Mouse (Mus musculus) myocyte (in vitro differentiated cells): ENCODE results near the gene Dnase2a. TPM values are rescaled to one million over a fixed set of nuclear protein-coding genes. Genes with fewer than 3 reads are reported as not detected.

Source experiments
- H3K27me3 ChIP-seq: one replicate; pipeline ENCODE4 v1.6.1; 2011; ENCODE audit not compliant: control insufficient read depth, insufficient read depth, insufficient read length
- H3K36me3 ChIP-seq: one replicate; pipeline ENCODE4 v1.6.1; 2011; ENCODE audit not compliant: control insufficient read depth, insufficient read depth
- H3K4me2 ChIP-seq: one replicate; pipeline ENCODE4 v1.6.1; 2011; ENCODE audit warnings: low read depth, control low read depth
- H3K4me3 ChIP-seq: one replicate; pipeline ENCODE4 v1.5.1; 2011; ENCODE audit warnings: mild to moderate bottlenecking, control low read depth, moderate library complexity
- H3K79me2 ChIP-seq: one replicate; pipeline ENCODE4 v1.6.1; 2011; ENCODE audit not compliant: control insufficient read depth, insufficient read depth
- H3ac ChIP-seq: one replicate; pipeline ENCODE4 v1.6.1; 2011; ENCODE audit not compliant: control insufficient read depth, insufficient read length
- CEBPB ChIP-seq: IDR thresholded peaks from 2 replicates; pipeline ENCODE4 v1.6.1; 2011; ENCODE audit warnings: mild to moderate bottlenecking, moderate library complexity; ENCODE audit not compliant: poor library complexity, insufficient read depth, severe bottlenecking
- E2F4 ChIP-seq: IDR thresholded peaks from one replicate; pipeline ENCODE4 v1.6.1; 2011; ENCODE audit warnings: mild to moderate bottlenecking, control low read depth, moderate library complexity; ENCODE audit not compliant: insufficient read depth
- MAX ChIP-seq: IDR thresholded peaks from one replicate; pipeline ENCODE4 v1.6.1; 2011; ENCODE audit warnings: low read depth, mild to moderate bottlenecking, control low read depth
- MYOD1 ChIP-seq, 3 experiments: IDR thresholded peaks; one replicate each; pipeline ENCODE4 v1.6.1; 2011; ENCODE audit warnings: control low read depth in 2 of 3, low read depth in 2 of 3, mild to moderate bottlenecking in 2 of 3, moderate library complexity in 1 of 3; ENCODE audit not compliant: insufficient read length in 2 of 3, control insufficient read depth in 1 of 3
- MYOG ChIP-seq, 3 experiments: IDR thresholded peaks; one replicate each; pipeline ENCODE4 v1.6.1; 2011; ENCODE audit warnings: control low read depth in 2 of 3, low read depth in 2 of 3, mild to moderate bottlenecking in 2 of 3; ENCODE audit not compliant: insufficient read length in 2 of 3, control insufficient read depth in 1 of 3, insufficient read depth in 1 of 3
- POLR2A ChIP-seq: IDR thresholded peaks from one replicate; pipeline ENCODE4 v1.6.1; 2011; ENCODE audit warnings: low read depth, mild to moderate bottlenecking, control low read depth, moderate library complexity; ENCODE audit not compliant: insufficient read length
- POLR2AphosphoS2 ChIP-seq: IDR thresholded peaks from one replicate; pipeline ENCODE4 v1.6.1; 2011; ENCODE audit warnings: low read depth, control low read depth; ENCODE audit not compliant: insufficient read length
- REST ChIP-seq: IDR thresholded peaks from one replicate; pipeline ENCODE4 v1.6.1; 2011; ENCODE audit warnings: mild to moderate bottlenecking, control low read depth, moderate library complexity; ENCODE audit not compliant: insufficient read depth, insufficient read length
- SRF ChIP-seq: IDR thresholded peaks from one replicate; pipeline ENCODE4 v1.6.1; 2011; ENCODE audit warnings: low read depth; ENCODE audit not compliant: control insufficient read depth, insufficient read length
- TCF12 ChIP-seq: IDR thresholded peaks from one replicate; pipeline ENCODE4 v1.6.1; 2011; ENCODE audit warnings: mild to moderate bottlenecking, control low read depth; ENCODE audit not compliant: poor library complexity, insufficient read depth, severe bottlenecking
- TCF3 ChIP-seq: IDR thresholded peaks from one replicate; pipeline ENCODE4 v1.6.1; 2011; ENCODE audit warnings: low read depth, control low read depth; ENCODE audit not compliant: insufficient read length
- USF1 ChIP-seq: IDR thresholded peaks from one replicate; pipeline ENCODE4 v1.6.1; 2011; ENCODE audit warnings: low read depth, mild to moderate bottlenecking, control low read depth, moderate library complexity
- polyA plus RNA-seq: library from polyadenylated mRNA; unstranded; fragments of >200 nt; fragmentation: generic; extraction: Trizol; gene quantifications from one replicate; pipeline ENCODE4 v1.2.1, GENCODE M21; 2012; ENCODE audit warnings: missing spikeins

The Dnase2a gene
- polyA plus RNA-seq, 1 experiment = 9.2 TPM

GRCm38 (mm10) chr8:84928456-84929306, 20.3 kb downstream of the Dnase2a start:
- no peak for TF ChIP-seq REST
- TF ChIP-seq POLR2A = no peak
- TF ChIP-seq TCF12 = no peak
- no peak for TF ChIP-seq CEBPB
- TF ChIP-seq MAX = no peak
- TF ChIP-seq POLR2AphosphoS2 = no peak
- TF ChIP-seq USF1 = no peak
- TF ChIP-seq MYOD1 (IDR thresholded peaks at IDR 0.05; ENCODE audit: control insufficient read depth in 1 of 3, insufficient read length in 2 of 3, low read depth in 2 of 3) = no peak
- no peak for TF ChIP-seq SRF
- no peak for TF ChIP-seq TCF3
- TF ChIP-seq E2F4 = no peak
- TF ChIP-seq MYOG (IDR thresholded peaks at IDR 0.05; ENCODE audit: control insufficient read depth in 1 of 3, insufficient read depth in 1 of 3, insufficient read length in 2 of 3, low read depth in 2 of 3) = no peak
- Histone ChIP-seq H3K36me3 (no peaks in the 10 kb centered on the region), H3K4me2 (no peak overlapping the region), H3K79me2 (no peaks in the 10 kb centered on the region), H3K4me3 (no peak overlapping the region), H3K27me3 (peaks cover 20% of the 10 kb centered on the region), H3ac (no peak overlapping the region)

- Histone ChIP-seq H3K79me2 (no peaks in the 10 kb centered on the region), H3K4me3 (no peak overlapping the region), H3K4me2 (no peak overlapping the region), H3K27me3 (peaks cover 38% of the 10 kb centered on the region), H3ac (no peak overlapping the region), H3K36me3 (no peaks in the 10 kb centered on the region)
- TF ChIP-seq MYOD1 (IDR thresholded peaks at IDR 0.05; ENCODE audit: control insufficient read depth in 1 of 3, insufficient read length in 2 of 3, low read depth in 2 of 3) (no peak), SRF (no peak), TCF12 (no peak), CEBPB (no peak), POLR2A (no peak)
Measured at GRCm38 (mm10) chr8:84930582-84930981, 22.2 kb downstream of the Dnase2a start.

GRCm38 (mm10) chr8:84933767-84934559, 25.6 kb downstream of the Dnase2a start:
- H3K4me3 ChIP-seq = no peak overlapping the region
- H3K4me2 ChIP-seq = no peak overlapping the region
- no peak overlapping the region for H3ac ChIP-seq
- H3K27me3 ChIP-seq = peaks cover 63% of the 10 kb centered on the region
- TF ChIP-seq SRF = no peak
- no peak for TF ChIP-seq TCF3
- no peak for TF ChIP-seq MYOG (IDR thresholded peaks at IDR 0.05; ENCODE audit: control insufficient read depth in 1 of 3, insufficient read depth in 1 of 3, insufficient read length in 2 of 3, low read depth in 2 of 3)
- no peak for TF ChIP-seq USF1
- TF ChIP-seq MYOD1 (IDR thresholded peaks at IDR 0.05; ENCODE audit: control insufficient read depth in 1 of 3, insufficient read length in 2 of 3, low read depth in 2 of 3) = no peak
- no peak for TF ChIP-seq POLR2AphosphoS2
- no peak for TF ChIP-seq CEBPB
- H3K79me2 ChIP-seq = no peaks in the 10 kb centered on the region
- no peaks in the 10 kb centered on the region for H3K36me3 ChIP-seq

DNA sequence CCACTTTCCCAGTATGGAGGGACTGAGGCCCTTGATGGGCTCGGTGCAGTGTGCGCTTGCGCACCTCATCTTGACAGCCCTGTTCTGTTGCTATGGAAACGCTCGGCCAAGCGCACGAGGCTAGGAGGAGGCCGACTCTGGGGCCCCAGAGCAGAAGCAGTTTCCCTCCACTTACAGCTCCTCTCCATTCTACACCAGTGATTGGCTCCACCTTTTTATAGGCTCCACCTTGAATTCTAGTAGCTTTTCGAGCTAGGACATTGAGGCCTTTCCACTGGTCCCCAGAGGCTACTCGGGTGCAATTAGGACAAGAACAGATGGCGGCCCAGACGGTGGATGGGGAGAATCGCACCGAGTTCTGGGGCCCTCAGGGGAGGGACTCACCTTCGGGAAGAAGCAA, 26.5 kb downstream of the Dnase2a start:
- Histone ChIP-seq H3K4me2 (no peak overlapping the region), H3K27me3 (peaks cover 56% of the 10 kb centered on the region), H3K36me3 (no peaks in the 10 kb centered on the region), H3K79me2 (no peaks in the 10 kb centered on the region), H3K4me3 (no peak overlapping the region), H3ac (no peak overlapping the region)
- TF ChIP-seq TCF3 = no peak
- no peak for TF ChIP-seq TCF12
- TF ChIP-seq E2F4 = no peak
- TF ChIP-seq REST = no peak
- no peak for TF ChIP-seq SRF
- no peak for TF ChIP-seq USF1
- no peak for TF ChIP-seq POLR2A
- TF ChIP-seq MYOG (IDR thresholded peaks at IDR 0.05; ENCODE audit: control insufficient read depth in 1 of 3, insufficient read depth in 1 of 3, insufficient read length in 2 of 3, low read depth in 2 of 3) = no peak
- no peak for TF ChIP-seq MYOD1 (IDR thresholded peaks at IDR 0.05; ENCODE audit: control insufficient read depth in 1 of 3, insufficient read length in 2 of 3, low read depth in 2 of 3)
- TF ChIP-seq MAX = no peak
- no peak for TF ChIP-seq CEBPB
- TF ChIP-seq POLR2AphosphoS2 = no peak

GRCm38 (mm10) chr8:84935489-84935888, 27.1 kb downstream of the Dnase2a start:
- no peaks in the 10 kb centered on the region for H3K36me3 ChIP-seq
- no peak overlapping the region for H3K4me2 ChIP-seq
- H3K27me3 ChIP-seq = peaks cover 53% of the 10 kb centered on the region
- H3ac ChIP-seq = no peak overlapping the region
- no peak overlapping the region for H3K4me3 ChIP-seq
- no peak for TF ChIP-seq POLR2A
- no peak for TF ChIP-seq REST
- TF ChIP-seq E2F4 = no peak
- no peak for TF ChIP-seq MYOG (IDR thresholded peaks at IDR 0.05; ENCODE audit: control insufficient read depth in 1 of 3, insufficient read depth in 1 of 3, insufficient read length in 2 of 3, low read depth in 2 of 3)
- TF ChIP-seq POLR2AphosphoS2 = no peak
- no peak for TF ChIP-seq TCF3
- no peak for TF ChIP-seq MAX
- no peak for TF ChIP-seq MYOD1 (IDR thresholded peaks at IDR 0.05; ENCODE audit: control insufficient read depth in 1 of 3, insufficient read length in 2 of 3, low read depth in 2 of 3)
- TF ChIP-seq USF1 = no peak
- no peak for TF ChIP-seq TCF12
- no peak for TF ChIP-seq CEBPB
- TF ChIP-seq SRF = no peak
- no peaks in the 10 kb centered on the region for H3K79me2 ChIP-seq
